Mouse (Mus musculus): ENCODE data around the gene Otub1. TPM values are rescaled to one million over a fixed set of nuclear protein-coding genes. Genes with fewer than 3 reads are reported as not detected.
A peak's percentile ranks its signal among the peaks of the same experiment; 100 is the strongest.

Gene Otub1
- polyA plus RNA-seq, 1 experiment from 2014 or later = 240 TPM

- no peak overlapping the region for H3K9ac ChIP-seq (ENCODE audit: low read depth, low read length)
- no peak for ATAC-seq
Observed at GRCm38 (mm10) chr19:7214484-7214883, 8.4 kb upstream of the Otub1 start.

GRCm38 (mm10) chr19:7213010-7213409, 6.9 kb upstream of the Otub1 start:
- Histone ChIP-seq H3K4me2 (ENCODE audit: low read length) (no peak overlapping the region), H3K4me3 (ENCODE audit: low read depth, low read length) (no peak overlapping the region), H3K4me1 (ENCODE audit: control insufficient read depth, insufficient read depth, low read length) (peaks cover 19% of the 10 kb centered on the region), H3K9me3 (replicated peaks; ENCODE audit: control insufficient read depth, low read length, poor library complexity, severe bottlenecking) (no peaks in the 10 kb centered on the region), H3K27ac (ENCODE audit: low read length) (no peak overlapping the region), H3K27me3 (ENCODE audit: control insufficient read depth, insufficient read depth, low read depth, low read length) (no peaks in the 10 kb centered on the region), H3K36me3 (ENCODE audit: control insufficient read depth, insufficient read depth, low read length) (peaks cover 13% of the 10 kb centered on the region), H3K9ac (ENCODE audit: low read depth, low read length) (no peak overlapping the region)
- no peak for ATAC-seq
- 94% methylated on average over 3 of the region's 3 CpGs for WGBS

More at GRCm38 (mm10) chr19:7214484-7214883, 8.4 kb upstream of the Otub1 start:
- Histone ChIP-seq H3K36me3 (ENCODE audit: control insufficient read depth, insufficient read depth, low read length) (peaks cover 13% of the 10 kb centered on the region), H3K4me1 (ENCODE audit: control insufficient read depth, insufficient read depth, low read length) (peaks cover 22% of the 10 kb centered on the region), H3K4me2 (ENCODE audit: low read length) (no peak overlapping the region), H3K27me3 (ENCODE audit: control insufficient read depth, insufficient read depth, low read depth, low read length) (no peaks in the 10 kb centered on the region), H3K4me3 (ENCODE audit: low read depth, low read length) (no peak overlapping the region), H3K9me3 (replicated peaks; ENCODE audit: control insufficient read depth, low read length, poor library complexity, severe bottlenecking) (no peaks in the 10 kb centered on the region), H3K27ac (ENCODE audit: low read length) (no peak overlapping the region)
- 90% methylated on average over 5 of the region's 5 CpGs for WGBS

- H3K9ac ChIP-seq (ENCODE audit: low read depth, low read length) = no peak overlapping the region
- WGBS = 81% methylated on average over 1 of the region's 1 CpGs
- no peaks in the 10 kb centered on the region for H3K27me3 ChIP-seq (ENCODE audit: control insufficient read depth, insufficient read depth, low read depth, low read length)
- no peak overlapping the region for H3K4me2 ChIP-seq (ENCODE audit: low read length)
- peaks cover 16% of the 10 kb centered on the region for H3K4me1 ChIP-seq (ENCODE audit: control insufficient read depth, insufficient read depth, low read length)
- H3K36me3 ChIP-seq (ENCODE audit: control insufficient read depth, insufficient read depth, low read length) = peaks cover 13% of the 10 kb centered on the region
- H3K4me3 ChIP-seq (ENCODE audit: low read depth, low read length) = no peak overlapping the region
- no peak for ATAC-seq
- no peaks in the 10 kb centered on the region for H3K9me3 ChIP-seq (replicated peaks; ENCODE audit: control insufficient read depth, low read length, poor library complexity, severe bottlenecking)
- no peak overlapping the region for H3K27ac ChIP-seq (ENCODE audit: low read length)
Observed at GRCm38 (mm10) chr19:7212216-7212615, 6.1 kb upstream of the Otub1 start.

GRCm38 (mm10) chr19:7209907-7210646, 4.0 kb upstream of the Otub1 start:
- WGBS = 83% methylated on average over 7 of the region's 7 CpGs
- no peak for ATAC-seq

GRCm38 (mm10) chr19:7205326-7205725, 790 bp downstream of the Otub1 start:
- H3K4me3 ChIP-seq (ENCODE audit: low read depth, low read length) = peak overlapping the region; percentile 87
- ATAC-seq = no peak

More at GRCm38 (mm10) chr19:7209907-7210646, 4.0 kb upstream of the Otub1 start:
- no peak overlapping the region for H3K27ac ChIP-seq (ENCODE audit: low read length)
- no peaks in the 10 kb centered on the region for H3K27me3 ChIP-seq (ENCODE audit: control insufficient read depth, insufficient read depth, low read depth, low read length)
- no peak overlapping the region for H3K4me2 ChIP-seq (ENCODE audit: low read length)
- peaks cover 13% of the 10 kb centered on the region for H3K36me3 ChIP-seq (ENCODE audit: control insufficient read depth, insufficient read depth, low read length)
- H3K9me3 ChIP-seq (replicated peaks; ENCODE audit: control insufficient read depth, low read length, poor library complexity, severe bottlenecking) = no peaks in the 10 kb centered on the region
- peaks cover 11% of the 10 kb centered on the region for H3K4me1 ChIP-seq (ENCODE audit: control insufficient read depth, insufficient read depth, low read length)
- H3K9ac ChIP-seq (ENCODE audit: low read depth, low read length) = no peak overlapping the region
- no peak overlapping the region for H3K4me3 ChIP-seq (ENCODE audit: low read depth, low read length)

GRCm38 (mm10) chr19:7204898-7205297, 1.2 kb downstream of the Otub1 start:
- H3K36me3 ChIP-seq (ENCODE audit: control insufficient read depth, insufficient read depth, low read length) = peaks cover 20% of the 10 kb centered on the region
- H3K9ac ChIP-seq (ENCODE audit: low read depth, low read length) = peak overlapping the region; percentile 71
- H3K4me3 ChIP-seq (ENCODE audit: low read depth, low read length) = peak overlapping the region; percentile 87
- H3K4me1 ChIP-seq (ENCODE audit: control insufficient read depth, insufficient read depth, low read length) = peaks cover 19% of the 10 kb centered on the region
- no peak for ATAC-seq
- peak overlapping the region; percentile 92 for H3K4me2 ChIP-seq (ENCODE audit: low read length)
- WGBS = 66% methylated on average over 2 of the region's 2 CpGs
- H3K27me3 ChIP-seq (ENCODE audit: control insufficient read depth, insufficient read depth, low read depth, low read length) = no peaks in the 10 kb centered on the region
- no peaks in the 10 kb centered on the region for H3K9me3 ChIP-seq (replicated peaks; ENCODE audit: control insufficient read depth, low read length, poor library complexity, severe bottlenecking)
- H3K27ac ChIP-seq (ENCODE audit: low read length) = peak overlapping the region; percentile 89; the same call in 1 of the 2 replicates

More at GRCm38 (mm10) chr19:7205326-7205725, 790 bp downstream of the Otub1 start:
- H3K4me2 ChIP-seq (ENCODE audit: low read length) = peak overlapping the region; percentile 92
- no peaks in the 10 kb centered on the region for H3K9me3 ChIP-seq (replicated peaks; ENCODE audit: control insufficient read depth, low read length, poor library complexity, severe bottlenecking)
- H3K4me1 ChIP-seq (ENCODE audit: control insufficient read depth, insufficient read depth, low read length) = peaks cover 19% of the 10 kb centered on the region
- no peaks in the 10 kb centered on the region for H3K27me3 ChIP-seq (ENCODE audit: control insufficient read depth, insufficient read depth, low read depth, low read length)
- peaks cover 18% of the 10 kb centered on the region for H3K36me3 ChIP-seq (ENCODE audit: control insufficient read depth, insufficient read depth, low read length)
- peak overlapping the region; percentile 71 for H3K9ac ChIP-seq (ENCODE audit: low read depth, low read length)
- WGBS = 30% methylated on average over 7 of the region's 7 CpGs
- H3K27ac ChIP-seq (ENCODE audit: low read length) = peak overlapping the region; percentile 89

GRCm38 (mm10) chr19:7200427-7200826, 5.7 kb downstream of the Otub1 start:
- WGBS = 60% methylated on average over 1 of the region's 1 CpGs
- Histone ChIP-seq H3K4me3 (ENCODE audit: low read depth, low read length) (no peak overlapping the region), H3K9me3 (replicated peaks; ENCODE audit: control insufficient read depth, low read length, poor library complexity, severe bottlenecking) (no peaks in the 10 kb centered on the region), H3K27ac (ENCODE audit: low read length) (no peak overlapping the region), H3K4me2 (ENCODE audit: low read length) (no peak overlapping the region), H3K36me3 (ENCODE audit: control insufficient read depth, insufficient read depth, low read length) (peaks cover 37% of the 10 kb centered on the region), H3K9ac (ENCODE audit: low read depth, low read length) (no peak overlapping the region), H3K27me3 (ENCODE audit: control insufficient read depth, insufficient read depth, low read depth, low read length) (peaks cover 6% of the 10 kb centered on the region), H3K4me1 (ENCODE audit: control insufficient read depth, insufficient read depth, low read length) (peaks cover 13% of the 10 kb centered on the region)
- ATAC-seq = no peak

- no peaks in the 10 kb centered on the region; the same call in 1 of the 2 replicates for H3K4me1 ChIP-seq (ENCODE audit: control insufficient read depth, insufficient read depth, low read length)
- H3K4me2 ChIP-seq (ENCODE audit: low read length) = no peak overlapping the region
- no peak overlapping the region for H3K4me3 ChIP-seq (ENCODE audit: low read depth, low read length)
- WGBS = 94% methylated on average over 13 of the region's 13 CpGs
- no peak for ATAC-seq
- H3K9ac ChIP-seq (ENCODE audit: low read depth, low read length) = no peak overlapping the region
- peaks cover 37% of the 10 kb centered on the region for H3K36me3 ChIP-seq (ENCODE audit: control insufficient read depth, insufficient read depth, low read length)
- peaks cover 6% of the 10 kb centered on the region for H3K27me3 ChIP-seq (ENCODE audit: control insufficient read depth, insufficient read depth, low read depth, low read length)
- H3K9me3 ChIP-seq (replicated peaks; ENCODE audit: control insufficient read depth, low read length, poor library complexity, severe bottlenecking) = no peaks in the 10 kb centered on the region
- no peak overlapping the region for H3K27ac ChIP-seq (ENCODE audit: low read length)
Observed at GRCm38 (mm10) chr19:7199089-7199488, 7.0 kb downstream of the Otub1 start.

- peaks cover 6% of the 10 kb centered on the region for H3K27me3 ChIP-seq (ENCODE audit: control insufficient read depth, insufficient read depth, low read depth, low read length)
- 87% methylated on average over 9 of the region's 9 CpGs for WGBS
Observed at GRCm38 (mm10) chr19:7197445-7197844, 8.7 kb downstream of the Otub1 start.

More at GRCm38 (mm10) chr19:7197445-7197844, 8.7 kb downstream of the Otub1 start:
- H3K27ac ChIP-seq (ENCODE audit: low read length) = no peak overlapping the region
- no peak overlapping the region for H3K9ac ChIP-seq (ENCODE audit: low read depth, low read length)
- H3K36me3 ChIP-seq (ENCODE audit: control insufficient read depth, insufficient read depth, low read length) = peaks cover 25% of the 10 kb centered on the region
- H3K4me1 ChIP-seq (ENCODE audit: control insufficient read depth, insufficient read depth, low read length) = no peaks in the 10 kb centered on the region; the same call in 1 of the 2 replicates
- no peaks in the 10 kb centered on the region for H3K9me3 ChIP-seq (replicated peaks; ENCODE audit: control insufficient read depth, low read length, poor library complexity, severe bottlenecking)
- no peak overlapping the region for H3K4me3 ChIP-seq (ENCODE audit: low read depth, low read length)
- no peak overlapping the region for H3K4me2 ChIP-seq (ENCODE audit: low read length)
- peak; percentile 25; the same call in 1 of the 2 replicates for ATAC-seq

Measured in midbrain, embryonic 16.5 days (tissue).